Mouse (Mus musculus): ENCODE results near the gene Cdc26.

DNA sequence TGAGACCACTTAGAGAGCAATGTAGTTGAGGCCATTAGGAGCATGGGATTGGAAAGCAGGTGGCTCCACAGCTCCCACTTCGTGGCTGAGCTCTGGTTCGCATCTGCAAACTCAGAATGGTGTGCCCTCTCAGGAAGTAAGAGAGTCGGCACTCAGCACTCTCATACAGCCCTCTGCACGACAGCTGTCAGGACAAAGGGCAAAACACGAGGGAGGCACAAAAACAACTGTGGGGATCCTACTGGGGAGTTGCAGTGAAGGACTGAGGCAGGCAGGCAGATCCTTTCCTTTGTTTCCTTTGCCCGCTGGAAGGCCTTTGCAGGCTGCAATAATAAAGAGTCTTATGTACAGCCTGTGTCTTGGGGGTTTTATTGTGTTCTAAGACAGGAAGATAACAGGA is 15.0 kb downstream of the Cdc26 start:
- TF ChIP-seq CHD1 (IDR thresholded peaks at IDR 0.05; ENCODE audit: low read depth, low read length) (no peak), POLR2A (IDR thresholded peaks at IDR 0.05; ENCODE audit: low read depth, low read length) (no peak), MYC (IDR thresholded peaks at IDR 0.05; ENCODE audit: low read depth, low read length) (no peak), JUN (IDR thresholded peaks at IDR 0.05; ENCODE audit: insufficient read depth, low read depth, low read length) (no peak), BHLHE40 (IDR thresholded peaks at IDR 0.05; ENCODE audit: low read depth, low read length) (no peak), EP300 (IDR thresholded peaks at IDR 0.05; ENCODE audit: low read length) (no peak), CTCF (conservative IDR thresholded peaks at IDR 0.05 in 1 of 2, IDR thresholded peaks at IDR 0.05 in 1 of 2; ENCODE audit: low read depth in 2 of 2, low read length in 2 of 2) (no peak), USF1 (IDR thresholded peaks at IDR 0.05; ENCODE audit: low read depth, low read length) (no peak), MXI1 (IDR thresholded peaks at IDR 0.05; ENCODE audit: low read depth, low read length) (no peak), TCF12 (IDR thresholded peaks at IDR 0.05; ENCODE audit: low read depth, low read length) (no peak), MAX (IDR thresholded peaks at IDR 0.05; ENCODE audit: low read length) (no peak), SMC3 (IDR thresholded peaks at IDR 0.05; ENCODE audit: low read depth, low read length) (no peak), RAD21 (IDR thresholded peaks at IDR 0.05; ENCODE audit: low read depth, low read length) (no peak)
